Mouse (Mus musculus) erythroblast, embryonic 14.5 days (primary cell): ENCODE results near the gene Hcn1.

Source experiments
- GATA1 ChIP-seq: IDR thresholded peaks from 2 replicates; pipeline ENCODE4 v1.6.1; 2012; ENCODE audit warnings: low read length, inconsistent platforms, mixed read lengths
- TAL1 ChIP-seq: IDR thresholded peaks from 3 replicates; pipeline ENCODE4 v1.6.1; 2012; ENCODE audit warnings: low read length, inconsistent platforms, mixed read lengths

DNA sequence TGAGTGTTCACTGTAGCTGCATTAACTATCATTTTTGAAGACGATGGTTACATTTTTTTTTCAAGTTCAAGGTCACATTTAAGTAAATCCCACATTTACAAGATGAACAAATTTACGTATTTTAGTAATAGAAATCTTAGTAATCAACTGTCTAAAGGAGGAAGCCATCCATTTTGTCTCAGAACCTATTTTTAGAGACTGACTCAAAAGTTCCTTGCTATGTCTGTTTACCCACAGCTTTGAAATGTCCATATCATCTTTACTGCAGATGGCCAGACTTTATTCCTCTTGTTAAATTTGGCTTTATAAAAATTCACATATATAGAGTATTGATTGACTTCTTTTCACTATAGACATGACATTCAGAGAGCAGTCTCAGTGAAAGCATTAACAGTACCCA lies 126.3 kb downstream of the Hcn1 start:
- TF ChIP-seq TAL1 (no peak), GATA1 (no peak)
